Mouse (Mus musculus): ENCODE data around the gene Ptprt.

DNA sequence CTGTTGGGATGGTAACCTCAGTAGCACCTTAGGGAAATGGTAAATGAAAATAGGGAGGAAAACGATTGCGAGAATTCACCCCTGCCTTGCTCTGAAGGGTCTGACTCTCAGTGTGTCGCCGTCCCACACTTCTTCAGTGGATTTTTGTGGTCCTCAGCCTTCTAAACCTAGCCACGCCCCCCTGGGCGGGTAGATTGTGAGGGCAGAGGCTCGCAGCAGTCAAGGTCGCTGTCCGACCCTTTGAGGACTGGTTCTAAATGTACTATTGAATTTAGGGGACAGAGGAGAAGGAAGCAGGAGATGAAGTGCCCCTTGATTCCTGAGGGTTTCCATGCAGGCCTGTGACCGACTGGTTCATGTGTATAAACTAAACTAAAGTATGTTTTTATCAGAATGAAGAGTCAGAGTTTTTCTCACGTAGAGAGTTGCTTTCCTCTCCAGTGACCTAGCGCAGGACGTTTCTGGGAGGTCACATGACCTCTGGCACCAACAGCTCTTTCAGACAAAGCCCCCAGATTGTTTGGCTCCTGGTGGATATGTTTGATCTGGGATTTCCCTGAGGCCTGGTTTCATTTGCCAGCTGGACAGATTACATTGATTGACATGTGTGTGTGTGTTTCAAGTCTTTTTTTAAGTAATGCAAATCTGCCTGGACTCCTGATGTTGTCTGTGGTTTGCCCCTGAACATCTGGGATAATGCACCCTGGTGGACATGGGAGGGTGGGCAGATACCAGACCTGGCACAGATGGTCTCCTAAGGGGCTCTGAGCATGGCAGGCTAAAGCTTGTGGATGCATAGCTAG lies 1161.6 kb downstream of the Ptprt start:
- no peak for TF ChIP-seq CTCF (IDR thresholded peaks at IDR 0.05; ENCODE audit: borderline replicate concordance, control insufficient read depth, extremely low read depth, insufficient read depth, low read length, poor library complexity)
- no peak for TF ChIP-seq POLR2A (IDR thresholded peaks at IDR 0.05; ENCODE audit: control insufficient read depth, extremely low read depth, insufficient read depth, low read length, poor library complexity)
